Mouse (Mus musculus): Measurements from ENCODE around the gene Mpc1. TPM values are rescaled to one million over a fixed set of nuclear protein-coding genes. Genes with fewer than 3 reads are reported as not detected.
"Not testable (repeated sequence)": the region's sequence is repeated elsewhere in the genome, so short reads cannot be mapped to it uniquely, and the experiment has no call there.

Gene Mpc1
- polyA plus RNA-seq, 2 experiments = 95.6 to 184 TPM

- Histone ChIP-seq H3K4me1 (ENCODE audit: control insufficient read depth, insufficient read depth, low read length) (no peaks in the 10 kb centered on the region), H3K4me2 (replicated peaks; ENCODE audit: low read depth, low read length, severe bottlenecking) (no peak overlapping the region), H3K9ac (ENCODE audit: low read depth, low read length, severe bottlenecking) (no peak overlapping the region), H3K4me3 (replicated peaks; ENCODE audit: low read length) (no peak overlapping the region), H3K9me3 (ENCODE audit: control insufficient read depth, low read length) (no peaks in the 10 kb centered on the region), H3K36me3 (ENCODE audit: control insufficient read depth, insufficient read depth, low read length) (no peaks in the 10 kb centered on the region), H3K27ac (replicated peaks; ENCODE audit: low read depth, low read length) (no peak overlapping the region), H3K27me3 (ENCODE audit: control insufficient read depth, insufficient read depth, low read length) (no peaks in the 10 kb centered on the region)
- no peak for DNase-seq (ENCODE audit: low spot score)
- TF ChIP-seq POLR2A (IDR thresholded peaks at IDR 0.05; ENCODE audit: borderline replicate concordance, extremely low read depth, insufficient read depth, insufficient read length) = no peak
- 25% methylated on average over 3 of the region's 3 CpGs for WGBS
- no peak for ATAC-seq (ENCODE audit: low FRiP score, low read depth)
Measured at GRCm38 (mm10) chr17:8305801-8306200, 23.1 kb downstream of the Mpc1 start.

DNA sequence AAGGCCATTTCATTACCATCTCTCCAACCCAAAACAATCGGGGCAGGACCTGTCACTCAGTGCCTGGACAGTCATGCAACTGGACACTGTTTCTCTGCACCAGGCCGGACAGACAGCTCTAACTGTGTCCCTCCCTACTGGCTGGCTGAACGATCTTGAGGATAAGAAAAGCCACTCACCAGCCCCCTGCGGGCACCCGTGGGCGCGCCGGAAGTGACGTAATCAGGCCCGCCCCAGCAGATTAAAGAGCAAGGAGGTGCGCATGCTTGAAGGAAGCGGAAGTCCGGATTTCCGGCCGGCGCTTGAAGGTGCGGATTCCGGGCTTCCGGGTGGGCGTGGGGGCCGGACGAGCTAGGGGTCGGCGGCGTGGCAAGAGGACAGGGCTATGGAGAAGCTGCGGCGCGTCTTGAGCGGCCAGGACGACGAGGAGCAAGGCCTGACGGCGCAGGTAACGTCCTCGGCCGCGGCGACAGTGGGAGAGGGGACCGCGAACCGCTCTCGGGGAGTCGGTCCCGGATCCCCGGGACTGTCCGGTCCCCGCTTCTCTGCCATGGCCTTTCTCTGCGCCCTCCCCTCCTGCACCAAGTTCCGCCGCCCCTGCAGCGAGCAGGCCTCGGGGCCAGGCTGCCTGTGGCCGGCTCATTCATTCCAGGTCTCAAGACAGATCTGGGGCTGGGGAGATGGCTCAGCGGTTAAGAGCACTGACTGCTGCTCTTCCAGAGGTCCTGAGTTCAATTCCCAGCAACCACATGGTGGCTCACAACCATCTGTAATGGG is 28.3 kb downstream of the Mpc1 start, which contains the start of gene Sft2d1:
Sft2d1 (plus strand) TSS at position 265 of the 777 bp plus-strand sequence.
- DNase-seq (ENCODE audit: low spot score) = peak; percentile 91
- H3K9me3 ChIP-seq (ENCODE audit: control insufficient read depth, low read length) = no peaks in the 10 kb centered on the region
- H3K9ac ChIP-seq (ENCODE audit: low read depth, low read length, severe bottlenecking) = peak within 1 kb of the TSS; percentile 66
- TF ChIP-seq POLR2A (IDR thresholded peaks at IDR 0.05; ENCODE audit: borderline replicate concordance, extremely low read depth, insufficient read depth, insufficient read length) = peak; percentile 59; the same call in 1 of the 2 replicates
- H3K4me3 ChIP-seq (replicated peaks; ENCODE audit: low read length) = peak within 1 kb of the TSS; percentile 78
- H3K27me3 ChIP-seq (ENCODE audit: control insufficient read depth, insufficient read depth, low read length) = no peaks in the 10 kb centered on the region
- peak within 1 kb of the TSS; percentile 73 for H3K4me2 ChIP-seq (replicated peaks; ENCODE audit: low read depth, low read length, severe bottlenecking)
- ATAC-seq (ENCODE audit: low FRiP score, low read depth) = peak; percentile 95
- no peaks in the 10 kb centered on the region for H3K36me3 ChIP-seq (ENCODE audit: control insufficient read depth, insufficient read depth, low read length)
- peak within 1 kb of the TSS; percentile 50; the same call in 1 of the 2 replicates for H3K27ac ChIP-seq (replicated peaks; ENCODE audit: low read depth, low read length)
- WGBS = under 1% methylated on average over 30 of the region's 54 CpGs
- peaks cover 10% of the 10 kb centered on the region for H3K4me1 ChIP-seq (ENCODE audit: control insufficient read depth, insufficient read depth, low read length)

GRCm38 (mm10) chr17:8311751-8312150 is 29.0 kb downstream of the Mpc1 start:
- WGBS = 45% methylated on average over 3 of the region's 3 CpGs
- H3K27me3 ChIP-seq (ENCODE audit: control insufficient read depth, insufficient read depth, low read length) = no peaks in the 10 kb centered on the region
- DNase-seq (ENCODE audit: low spot score) (no peak), ATAC-seq (ENCODE audit: low FRiP score, low read depth) (no peak)
- no peak overlapping the region for H3K27ac ChIP-seq (replicated peaks; ENCODE audit: low read depth, low read length)
- no peaks in the 10 kb centered on the region for H3K36me3 ChIP-seq (ENCODE audit: control insufficient read depth, insufficient read depth, low read length)
- peak overlapping the region; percentile 78 for H3K4me3 ChIP-seq (replicated peaks; ENCODE audit: low read length)
- peak overlapping the region; percentile 66 for H3K9ac ChIP-seq (ENCODE audit: low read depth, low read length, severe bottlenecking)
- no peaks in the 10 kb centered on the region for H3K9me3 ChIP-seq (ENCODE audit: control insufficient read depth, low read length)
- TF ChIP-seq POLR2A (IDR thresholded peaks at IDR 0.05; ENCODE audit: borderline replicate concordance, extremely low read depth, insufficient read depth, insufficient read length) = no peak
- peaks cover 10% of the 10 kb centered on the region for H3K4me1 ChIP-seq (ENCODE audit: control insufficient read depth, insufficient read depth, low read length)
- H3K4me2 ChIP-seq (replicated peaks; ENCODE audit: low read depth, low read length, severe bottlenecking) = peak overlapping the region; percentile 73

DNA sequence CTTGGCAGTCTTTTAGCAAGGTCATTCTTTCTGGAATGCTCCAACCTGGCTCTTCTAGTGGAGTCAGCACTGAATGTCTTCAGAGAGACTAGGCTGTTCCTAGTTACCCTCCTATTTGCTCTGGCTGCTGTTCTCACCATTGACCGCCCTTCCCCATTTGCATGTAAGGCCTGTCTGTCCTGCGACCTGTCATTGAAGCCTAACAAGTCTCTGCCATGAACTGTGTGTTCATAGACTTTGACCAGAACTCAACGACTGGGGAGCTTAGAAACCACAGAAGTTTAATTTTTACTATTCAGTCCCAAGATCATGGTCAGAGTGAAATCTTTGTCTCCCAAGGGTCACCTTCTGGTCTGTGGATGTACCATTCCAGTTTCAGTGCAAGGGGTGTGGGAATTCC is 31.3 kb downstream of the Mpc1 start:
- Histone ChIP-seq H3K4me3 (replicated peaks; ENCODE audit: low read length) (no peak overlapping the region), H3K36me3 (ENCODE audit: control insufficient read depth, insufficient read depth, low read length) (no peaks in the 10 kb centered on the region), H3K27ac (replicated peaks; ENCODE audit: low read depth, low read length) (no peak overlapping the region), H3K9me3 (ENCODE audit: control insufficient read depth, low read length) (no peaks in the 10 kb centered on the region), H3K4me1 (ENCODE audit: control insufficient read depth, insufficient read depth, low read length) (peaks cover 10% of the 10 kb centered on the region), H3K4me2 (replicated peaks; ENCODE audit: low read depth, low read length, severe bottlenecking) (no peak overlapping the region), H3K27me3 (ENCODE audit: control insufficient read depth, insufficient read depth, low read length) (no peaks in the 10 kb centered on the region), H3K9ac (ENCODE audit: low read depth, low read length, severe bottlenecking) (no peak overlapping the region)
- WGBS = 84% methylated on average over 3 of the region's 3 CpGs
- TF ChIP-seq POLR2A (IDR thresholded peaks at IDR 0.05; ENCODE audit: borderline replicate concordance, extremely low read depth, insufficient read depth, insufficient read length) = no peak
- no peak for DNase-seq (ENCODE audit: low spot score)
- ATAC-seq (ENCODE audit: low FRiP score, low read depth) = no peak

GRCm38 (mm10) chr17:8316251-8316650 is 33.5 kb downstream of the Mpc1 start:
- WGBS = 91% methylated on average over 1 of the region's 1 CpGs
- no peaks in the 10 kb centered on the region for H3K27me3 ChIP-seq (ENCODE audit: control insufficient read depth, insufficient read depth, low read length)
- no peaks in the 10 kb centered on the region; the same call in 1 of the 2 replicates for H3K36me3 ChIP-seq (ENCODE audit: control insufficient read depth, insufficient read depth, low read length)
- H3K27ac ChIP-seq (replicated peaks; ENCODE audit: low read depth, low read length) = no peak overlapping the region
- H3K9ac ChIP-seq (ENCODE audit: low read depth, low read length, severe bottlenecking) = no peak overlapping the region
- H3K4me3 ChIP-seq (replicated peaks; ENCODE audit: low read length) = no peak overlapping the region
- DNase-seq (ENCODE audit: low spot score) = no peak
- no peak overlapping the region for H3K4me2 ChIP-seq (replicated peaks; ENCODE audit: low read depth, low read length, severe bottlenecking)
- H3K4me1 ChIP-seq (ENCODE audit: control insufficient read depth, insufficient read depth, low read length) = peaks cover 10% of the 10 kb centered on the region
- no peak for ATAC-seq (ENCODE audit: low FRiP score, low read depth)
- no peaks in the 10 kb centered on the region for H3K9me3 ChIP-seq (ENCODE audit: control insufficient read depth, low read length)
- TF ChIP-seq POLR2A (IDR thresholded peaks at IDR 0.05; ENCODE audit: borderline replicate concordance, extremely low read depth, insufficient read depth, insufficient read length) = no peak

DNA sequence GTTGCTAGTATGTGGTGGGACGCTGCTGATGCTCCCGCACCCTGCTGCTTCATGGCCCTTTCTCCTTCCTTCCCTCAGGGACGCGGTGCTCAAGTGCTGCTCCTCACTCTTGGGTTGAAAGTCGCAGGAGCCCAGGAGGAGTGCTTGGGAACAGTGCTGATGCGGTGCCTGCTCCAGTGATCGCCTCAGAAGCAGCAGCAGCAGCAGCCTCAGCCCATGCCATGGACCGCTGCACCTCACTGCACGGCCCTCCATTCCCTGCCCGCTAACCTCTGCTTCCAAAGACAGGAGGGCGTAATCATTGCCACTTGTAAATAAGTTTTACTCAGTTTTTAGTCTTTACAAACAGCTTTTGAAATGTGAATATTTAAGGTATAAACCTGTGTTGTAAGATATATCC is 44.2 kb downstream of the Mpc1 start:
- H3K9ac ChIP-seq (ENCODE audit: low read depth, low read length, severe bottlenecking) = not testable (repeated sequence)
- WGBS = 84% methylated on average over 10 of the region's 11 CpGs

More for the DNA sequence above, 44.2 kb downstream of the Mpc1 start:
- not testable (repeated sequence) for H3K4me2 ChIP-seq (replicated peaks; ENCODE audit: low read depth, low read length, severe bottlenecking); ATAC-seq (ENCODE audit: low FRiP score, low read depth); H3K27me3 ChIP-seq (ENCODE audit: control insufficient read depth, insufficient read depth, low read length); H3K4me3 ChIP-seq (replicated peaks; ENCODE audit: low read length); DNase-seq (ENCODE audit: low spot score); H3K9me3 ChIP-seq (ENCODE audit: control insufficient read depth, low read length); H3K27ac ChIP-seq (replicated peaks; ENCODE audit: low read depth, low read length); H3K4me1 ChIP-seq (ENCODE audit: control insufficient read depth, insufficient read depth, low read length)
- peaks cover 18% of the 10 kb centered on the region for H3K36me3 ChIP-seq (ENCODE audit: control insufficient read depth, insufficient read depth, low read length)

Measured in limb, embryonic 14.5 days (tissue).